Mouse (Mus musculus) liver, embryonic 14 days (tissue): ENCODE results near the gene Umod. TPM values are rescaled to one million over a fixed set of nuclear protein-coding genes. Genes with fewer than 3 reads are reported as not detected.

Experiments
- polyA plus RNA-seq: library from polyadenylated mRNA; depleted of rRNA; stranded (reverse); fragments of >200 nt; gene quantifications from 2 replicates; pipeline ENCODE4 v1.2.3, GENCODE M21; 2012; rRNA removed

The Umod gene
- not detected in 2 replicates for polyA plus RNA-seq

GRCm38 (mm10) chr7:119479256-119479655 lies at the start of gene Umod:
Umod (minus strand) TSS chr7:119479282.

GRCm38 (mm10) chr7:119523389-119523788 lies 44.3 kb upstream of the Umod start, which contains the start of gene Pdilt:
Pdilt (minus strand) TSS chr7:119523489.

GRCm38 (mm10) chr7:119519163-119519562 lies 40.1 kb upstream of the Umod start, which contains the start of gene Acsm5:
Acsm5 (plus strand) TSS chr7:119519463.

GRCm38 (mm10) chr7:119459185-119459584 lies 19.9 kb downstream of the Umod start, which contains the start of gene Gp2:
Gp2 (minus strand) TSS chr7:119459285.

Other genes starting within 250 kb of the Umod start
- gene Gp2, start 20.0 kb downstream of the Umod start, polyA plus RNA-seq: not detected in 2 replicates
- gene Acsm5, start 40.2 kb upstream of the Umod start, polyA plus RNA-seq: 0.03 and 0.05 TPM in 2 replicates
- 0.05 TPM in 1 of 2 replicates, not detected in the other for gene Pdilt, start 44.2 kb upstream of the Umod start, polyA plus RNA-seq
- not detected in 2 replicates for gene Acsm2, start 75.1 kb upstream of the Umod start, polyA plus RNA-seq
- gene Acsm1, start 127.7 kb upstream of the Umod start, polyA plus RNA-seq: 1.2 and 1.4 TPM in 2 replicates
- gene Acsm4, start 210.7 kb upstream of the Umod start, polyA plus RNA-seq: not detected in 2 replicates
- 15.8 and 17.3 TPM in 2 replicates for gene Thumpd1, start 241.5 kb upstream of the Umod start, polyA plus RNA-seq